Mouse (Mus musculus) CH12.LX (cell line): ENCODE results near the gene Ccdc171. TPM values are rescaled to one million over a fixed set of nuclear protein-coding genes. Genes with fewer than 3 reads are reported as not detected.

Source experiments
- DNase-seq: peaks from one replicate; pipeline ENCODE4 v3.0.0-alpha.2; 2013; ENCODE audit errors: extremely low read depth
- H3K27ac ChIP-seq: 2 replicates; pipeline ENCODE4 v1.5.1; 2012; ENCODE audit warnings: low read depth, mild to moderate bottlenecking, control low read depth, moderate library complexity; ENCODE audit not compliant: insufficient read depth
- H3K27me3 ChIP-seq: replicated peaks from 2 replicates; pipeline ENCODE3; 2012; ENCODE audit warnings: inconsistent platforms
- H3K36me3 ChIP-seq, 2 experiments: replicated peaks in 1 of 2; 2 replicates each; pipeline versions ENCODE3 to v1.6.1; 2012; ENCODE audit warnings: inconsistent platforms in 1 of 2, low read length in 1 of 2, mild to moderate bottlenecking in 1 of 2, mixed read lengths in 1 of 2, moderate library complexity in 1 of 2; ENCODE audit not compliant: control insufficient read depth in 1 of 2, insufficient read depth in 1 of 2
- H3K4me1 ChIP-seq, 2 experiments: 2 replicates each; pipeline ENCODE4 v1.6.1; 2012; ENCODE audit warnings: inconsistent platforms in 1 of 2, moderate library complexity in 1 of 2; ENCODE audit not compliant: insufficient read depth in 2 of 2, control insufficient read depth in 1 of 2
- H3K4me2 ChIP-seq: 2 replicates; pipeline ENCODE4 v1.6.1; 2012; ENCODE audit warnings: low read depth, mild to moderate bottlenecking, control low read depth; ENCODE audit not compliant: poor library complexity, insufficient read depth, severe bottlenecking
- H3K4me3 ChIP-seq, 3 experiments: fragments of 150-350 bp in 1 of 3; sonication (generic) in 1 of 3; replicated peaks in 1 of 3; 2 replicates each; pipeline versions ENCODE3 to v1.5.1; 2011 to 2012; ENCODE audit warnings: low read depth in 2 of 3, low read length in 2 of 3, mild to moderate bottlenecking in 2 of 3, moderate library complexity in 2 of 3, control low read depth in 1 of 3, improper control_type of control experiment in 1 of 3, inconsistent platforms in 1 of 3, mixed read lengths in 1 of 3; ENCODE audit not compliant: poor library complexity in 1 of 3
- H3K79me2 ChIP-seq: replicated peaks from 2 replicates; pipeline ENCODE4 v1.6.1; 2012; ENCODE audit warnings: mild to moderate bottlenecking, moderate library complexity; ENCODE audit not compliant: control insufficient read depth, poor library complexity, insufficient read depth, severe bottlenecking; ENCODE audit errors: extremely low read depth
- H3K9ac ChIP-seq: 2 replicates; pipeline ENCODE4 v1.6.1; 2012; ENCODE audit warnings: low read depth, mild to moderate bottlenecking, control low read depth, moderate library complexity; ENCODE audit not compliant: insufficient read depth
- H3K9me3 ChIP-seq: replicated peaks from 2 replicates; pipeline ENCODE3; 2012; ENCODE audit warnings: low read length, inconsistent platforms, mixed read lengths
- BHLHE40 ChIP-seq: IDR thresholded peaks from 2 replicates; pipeline ENCODE4 v1.6.1; 2011; ENCODE audit warnings: mild to moderate bottlenecking, low read depth, low read length, improper control_type of control experiment
- CHD1 ChIP-seq: IDR thresholded peaks from 2 replicates; pipeline ENCODE4 v1.6.1; 2012; ENCODE audit warnings: low read depth, low read length, improper control_type of control experiment, inconsistent platforms
- E2F4 ChIP-seq: IDR thresholded peaks from 2 replicates; pipeline ENCODE4 v1.6.1; 2011; ENCODE audit warnings: low read depth, low read length, improper control_type of control experiment; ENCODE audit not compliant: insufficient replicate concordance
- ELF1 ChIP-seq: IDR thresholded peaks from 2 replicates; pipeline ENCODE4 v1.6.1; 2014; ENCODE audit warnings: low read depth, mild to moderate bottlenecking, inconsistent platforms, low read length, improper control_type of control experiment
- EP300 ChIP-seq: IDR thresholded peaks from 2 replicates; pipeline ENCODE4 v1.6.1; 2011; ENCODE audit warnings: low read length, improper control_type of control experiment
- ETS1 ChIP-seq: conservative IDR thresholded peaks from 2 replicates; pipeline ENCODE4 v1.6.1; 2012; ENCODE audit warnings: low read depth, mild to moderate bottlenecking, inconsistent platforms, low read length, improper control_type of control experiment, moderate library complexity
- GABPA ChIP-seq: IDR thresholded peaks from 2 replicates; pipeline ENCODE4 v1.6.1; 2012; ENCODE audit warnings: low read depth, low read length, improper control_type of control experiment, inconsistent platforms; ENCODE audit not compliant: insufficient replicate concordance
- HCFC1 ChIP-seq: IDR thresholded peaks from 2 replicates; pipeline ENCODE4 v1.6.1; 2012; ENCODE audit warnings: low read depth, mild to moderate bottlenecking, inconsistent platforms, low read length, improper control_type of control experiment
- JUND ChIP-seq: conservative IDR thresholded peaks from 2 replicates; pipeline ENCODE4 v1.6.1; 2011; ENCODE audit warnings: low read depth, low read length, improper control_type of control experiment
- MAFK ChIP-seq: IDR thresholded peaks from 2 replicates; pipeline ENCODE4 v1.6.1; 2011; ENCODE audit warnings: low read length, improper control_type of control experiment; ENCODE audit not compliant: insufficient replicate concordance
- MAZ ChIP-seq: IDR thresholded peaks from 2 replicates; pipeline ENCODE4 v1.6.1; 2012; ENCODE audit warnings: low read depth, mild to moderate bottlenecking, inconsistent platforms, low read length, improper control_type of control experiment, moderate library complexity
- MEF2A ChIP-seq: IDR thresholded peaks from 2 replicates; pipeline ENCODE4 v1.6.1; 2014; ENCODE audit warnings: low read depth, mild to moderate bottlenecking, inconsistent platforms, low read length, improper control_type of control experiment, borderline replicate concordance
- MXI1 ChIP-seq: IDR thresholded peaks from 2 replicates; pipeline ENCODE4 v1.6.1; 2011; ENCODE audit warnings: mild to moderate bottlenecking, low read depth, low read length, improper control_type of control experiment
- MYC ChIP-seq: IDR thresholded peaks from 2 replicates; pipeline ENCODE4 v1.6.1; 2011; ENCODE audit warnings: low read depth, mild to moderate bottlenecking, improper control_type of control experiment, low read length
- NELFE ChIP-seq: IDR thresholded peaks from 2 replicates; pipeline ENCODE4 v1.6.1; 2011; ENCODE audit warnings: low read depth, low read length, improper control_type of control experiment
- NRF1 ChIP-seq: IDR thresholded peaks from 2 replicates; pipeline ENCODE4 v1.6.1; 2014; ENCODE audit warnings: low read depth, mild to moderate bottlenecking, inconsistent platforms, low read length, improper control_type of control experiment, moderate library complexity
- PAX5 ChIP-seq: IDR thresholded peaks from 2 replicates; pipeline ENCODE4 v1.6.1; 2012; ENCODE audit warnings: low read length, inconsistent platforms, mixed read lengths
- POLR2A ChIP-seq: IDR thresholded peaks from 2 replicates; pipeline ENCODE4 v1.6.1; 2011; ENCODE audit warnings: low read depth, mild to moderate bottlenecking, improper control_type of control experiment, low read length
- POLR2AphosphoS2 ChIP-seq: IDR thresholded peaks from 2 replicates; pipeline ENCODE4 v1.6.1; 2011; ENCODE audit warnings: low read depth, low read length, improper control_type of control experiment
- RAD21 ChIP-seq: IDR thresholded peaks from 2 replicates; pipeline ENCODE4 v1.6.1; 2011; ENCODE audit warnings: low read depth, mild to moderate bottlenecking, low read length, improper control_type of control experiment, moderate library complexity
- SIN3A ChIP-seq: IDR thresholded peaks from 2 replicates; pipeline ENCODE4 v1.6.1; 2012; ENCODE audit warnings: low read length, improper control_type of control experiment, inconsistent platforms
- USF2 ChIP-seq: conservative IDR thresholded peaks from 2 replicates; pipeline ENCODE4 v1.6.1; 2011; ENCODE audit warnings: low read depth, low read length, improper control_type of control experiment
- ZC3H11A ChIP-seq: IDR thresholded peaks from 2 replicates; pipeline ENCODE4 v1.6.1; 2012; ENCODE audit warnings: low read depth, mild to moderate bottlenecking, inconsistent platforms, low read length, improper control_type of control experiment
- ZKSCAN1 ChIP-seq: IDR thresholded peaks from 2 replicates; pipeline ENCODE4 v1.6.1; 2012; ENCODE audit warnings: low read depth, inconsistent platforms, low read length, improper control_type of control experiment, borderline replicate concordance
- ZMIZ1 ChIP-seq: IDR thresholded peaks from 2 replicates; pipeline ENCODE4 v1.6.1; 2012; ENCODE audit warnings: low read depth, mild to moderate bottlenecking, inconsistent platforms, low read length, improper control_type of control experiment
- dilution Hi-C: fragments of 300-500 bp; cut with MboI; formaldehyde crosslinking; loops from 2 replicates; pipeline ENCODE4 v1.14.3; 2020; ENCODE audit warnings: low sequenced_read_pairs; ENCODE audit not compliant: extremely low pct_unique_long_range_greater_than_20kb, extremely low pct_ligation_motif_present
- in situ Hi-C: fragments of 300-500 bp; cut with MboI; formaldehyde crosslinking; loops from 3 replicates; pipeline ENCODE4 v1.14.3; 2019; ENCODE audit warnings: low sequenced_read_pairs, low pct_ligation_motif_present, low pct_unique_long_range_greater_than_20kb, mixed read lengths
- polyA plus RNA-seq: library from polyadenylated mRNA; unstranded; fragments of >175 nt; gene quantifications from 2 replicates; pipeline ENCODE4 v1.2.1, GENCODE M21; 2012; ENCODE audit warnings: low read depth; ENCODE audit not compliant: insufficient read length
- total RNA-seq, 2 experiments: library from RNA; depleted of rRNA; stranded (reverse); fragments of 300-350 nt in 1 of 2; fragments of >200 nt in 1 of 2; gene quantifications; 2 replicates each; pipeline ENCODE4 v1.2.3; 2012 to 2014

Gene Ccdc171
- total and polyA plus RNA-seq, 3 experiments = 0.93 to 2.2 (median 1.5) TPM

- TF ChIP-seq HCFC1 (no peak), SIN3A (no peak), JUND (no peak), ZC3H11A (no peak), ETS1 (no peak), RAD21 (no peak), NRF1 (no peak), PAX5 (no peak), POLR2AphosphoS2 (no peak), ELF1 (no peak), ZMIZ1 (no peak), MAZ (no peak), CHD1 (no peak), MEF2A (no peak), MYC (no peak), USF2 (no peak), BHLHE40 (no peak), NELFE (no peak), GABPA (no peak), ZKSCAN1 (no peak)
- Histone ChIP-seq H3K36me3 (no peaks in the 10 kb centered on the region), H3K79me2 (no peaks in the 10 kb centered on the region), H3K27ac (no peak overlapping the region), H3K4me2 (no peak overlapping the region), H3K4me3 (no peak overlapping the region), H3K9me3 (peaks cover 4% of the 10 kb centered on the region), H3K27me3 (no peaks in the 10 kb centered on the region), H3K4me1 (peaks cover 0 to 10% of the 10 kb centered on the region in 2 experiments; a peak in 1 of 4 replicates), H3K9ac (no peak overlapping the region)
- no peak for DNase-seq
- dilution Hi-C loops = no loop called here
- in situ Hi-C loops = no loop called here
Measured at GRCm38 (mm10) chr4:83571033-83571432, 45.7 kb downstream of the Ccdc171 start.

GRCm38 (mm10) chr4:83572521-83572920, 47.2 kb downstream of the Ccdc171 start:
- peaks cover 0 to 10% of the 10 kb centered on the region in 2 experiments; a peak in 1 of 4 replicates for H3K4me1 ChIP-seq
- H3K79me2 ChIP-seq = no peaks in the 10 kb centered on the region
- no peak overlapping the region for H3K27ac ChIP-seq
- in situ Hi-C loops (no loop called here), dilution Hi-C loops (no loop called here)
- no peak overlapping the region for H3K9ac ChIP-seq
- H3K9me3 ChIP-seq = peaks cover 4% of the 10 kb centered on the region
- no peak overlapping the region for H3K4me3 ChIP-seq
- TF ChIP-seq MXI1 (no peak), E2F4 (no peak), JUND (no peak), EP300 (no peak), MAFK (no peak), ELF1 (no peak), POLR2A (no peak), HCFC1 (no peak)
- H3K36me3 ChIP-seq = no peaks in the 10 kb centered on the region
- H3K27me3 ChIP-seq = no peaks in the 10 kb centered on the region
- no peak overlapping the region for H3K4me2 ChIP-seq
- DNase-seq = no peak
